Mouse (Mus musculus): ENCODE measurements around the gene Atp1b2. TPM values are rescaled to one million over a fixed set of nuclear protein-coding genes. Genes with fewer than 3 reads are reported as not detected.

The Atp1b2 gene
- total and polyA plus RNA-seq, 3 experiments, result 31.5 to 40.2 (median 34.9) TPM

GRCm38 (mm10) chr11:69608525-69608924, 2.8 kb upstream of the Atp1b2 start:
- DNase-seq, result no peak

- DNase-seq, result no peak
Observed at GRCm38 (mm10) chr11:69606832-69607231, 1.1 kb upstream of the Atp1b2 start.

GRCm38 (mm10) chr11:69606491-69606795, 701 bp upstream of the Atp1b2 start:
- DNase-seq, result no peak

GRCm38 (mm10) chr11:69604795-69605664, 712 bp downstream of the Atp1b2 start:
- peak; percentile 47 for DNase-seq

- DNase-seq, result no peak
Observed at GRCm38 (mm10) chr11:69604347-69604746, 1.4 kb downstream of the Atp1b2 start.

GRCm38 (mm10) chr11:69603516-69603915, 2.2 kb downstream of the Atp1b2 start:
- no peak for DNase-seq

- peak; percentile 55 for DNase-seq
Observed at GRCm38 (mm10) chr11:69601768-69602167, 4.0 kb downstream of the Atp1b2 start.

- DNase-seq, result peak; percentile 54
Observed at GRCm38 (mm10) chr11:69600098-69600497, 5.6 kb downstream of the Atp1b2 start.

GRCm38 (mm10) chr11:69599436-69599835, 6.3 kb downstream of the Atp1b2 start:
- no peak for DNase-seq

GRCm38 (mm10) chr11:69594853-69595252, 10.9 kb downstream of the Atp1b2 start:
- no peak for DNase-seq

GRCm38 (mm10) chr11:69592799-69593198, 12.9 kb downstream of the Atp1b2 start:
- DNase-seq, result no peak

GRCm38 (mm10) chr11:69591899-69592637, 13.7 kb downstream of the Atp1b2 start:
- DNase-seq, result no peak

GRCm38 (mm10) chr11:69591424-69591823, 14.3 kb downstream of the Atp1b2 start:
- DNase-seq, result no peak

GRCm38 (mm10) chr11:69590622-69591021, 15.1 kb downstream of the Atp1b2 start:
- no peak for DNase-seq

GRCm38 (mm10) chr11:69589207-69589834, 16.4 kb downstream of the Atp1b2 start:
- no peak for DNase-seq

- DNase-seq, result no peak
Observed at GRCm38 (mm10) chr11:69585718-69586325, 19.9 kb downstream of the Atp1b2 start.

- DNase-seq, result no peak
Observed at GRCm38 (mm10) chr11:69584937-69585336, 20.8 kb downstream of the Atp1b2 start.

- DNase-seq, result no peak
Observed at GRCm38 (mm10) chr11:69584008-69584407, 21.7 kb downstream of the Atp1b2 start.

- no peak for DNase-seq
Observed at GRCm38 (mm10) chr11:69582230-69582805, 23.4 kb downstream of the Atp1b2 start.

- no peak for DNase-seq
Observed at GRCm38 (mm10) chr11:69581814-69582213, 23.9 kb downstream of the Atp1b2 start.

GRCm38 (mm10) chr11:69581147-69581688, 24.5 kb downstream of the Atp1b2 start:
- DNase-seq, result peak; percentile 95

Data from adrenal gland, adult 2 months (tissue).